Mouse (Mus musculus): ENCODE measurements at regions not wholly inside any gene's neighbourhood (a gene's known extent, or its start where the extent isn't known, plus 50 kb on each side); places are given as distances from the start of the nearest gene placed in this dataset.

- Histone ChIP-seq H3K27ac (peak overlapping the region; percentile 98), H3K4me3 (peak overlapping the region; percentile 83), H3K27me3 (peaks cover 13% of the 10 kb centered on the region), H3K9me3 (no peaks in the 10 kb centered on the region), H3K4me2 (replicated peaks) (peak overlapping the region; percentile 96), H3K9ac (peak overlapping the region; percentile 95), H3K36me3 (no peaks in the 10 kb centered on the region), H3K4me1 (peaks cover 28% of the 10 kb centered on the region)
- peak; percentile 81 for ATAC-seq (ENCODE audit: low FRiP score, low read depth)
- under 1% methylated on average over 53 of the region's 54 CpGs for WGBS
Observed at GRCm38 (mm10) chr13:54303071-54303924, 67.9 kb upstream of the Cplx2 start.

GRCm38 (mm10) chr13:54304251-54304650 lies 66.9 kb upstream of the Cplx2 start:
- 57% methylated on average over 5 of the region's 5 CpGs for WGBS
- Histone ChIP-seq H3K36me3 (no peaks in the 10 kb centered on the region), H3K9ac (peak overlapping the region; percentile 95; the same call in 1 of the 2 replicates), H3K9me3 (no peaks in the 10 kb centered on the region), H3K27me3 (peaks cover 9% of the 10 kb centered on the region), H3K4me2 (replicated peaks) (peak overlapping the region; percentile 96), H3K27ac (no peak overlapping the region), H3K4me3 (no peak overlapping the region), H3K4me1 (peaks cover 28% of the 10 kb centered on the region)
- no peak for ATAC-seq (ENCODE audit: low FRiP score, low read depth)

DNA sequence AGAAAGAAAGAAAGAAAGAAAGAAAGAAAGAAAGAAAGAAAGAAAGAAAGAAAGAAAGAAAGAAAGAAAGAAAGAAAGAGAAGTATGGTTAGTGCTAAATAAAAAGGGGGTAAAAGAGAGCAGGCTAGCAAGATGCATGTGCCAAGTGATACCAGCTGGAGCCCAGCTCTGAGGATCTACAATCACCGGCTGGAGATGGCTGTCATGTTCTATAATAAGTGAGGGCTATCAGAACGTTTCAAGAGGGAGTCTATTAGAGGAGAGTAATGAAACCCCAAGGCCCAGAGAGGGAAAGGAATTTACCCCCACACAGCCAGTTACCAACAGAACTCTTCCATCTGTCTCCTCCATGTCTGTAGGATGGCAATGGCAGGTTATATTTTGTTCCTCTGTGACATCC lies 62.6 kb upstream of the Cplx2 start:
- no peak overlapping the region for H3K27ac ChIP-seq
- H3K9ac ChIP-seq: no peak overlapping the region
- no peak overlapping the region for H3K4me3 ChIP-seq
- 29% methylated on average over 2 of the region's 2 CpGs for WGBS
- H3K4me2 ChIP-seq (replicated peaks): no peak overlapping the region
- H3K4me1 ChIP-seq: peaks cover 19% of the 10 kb centered on the region
- no peak for ATAC-seq (ENCODE audit: low FRiP score, low read depth)
- no peaks in the 10 kb centered on the region for H3K36me3 ChIP-seq
- H3K9me3 ChIP-seq: no peaks in the 10 kb centered on the region
- no peaks in the 10 kb centered on the region for H3K27me3 ChIP-seq

DNA sequence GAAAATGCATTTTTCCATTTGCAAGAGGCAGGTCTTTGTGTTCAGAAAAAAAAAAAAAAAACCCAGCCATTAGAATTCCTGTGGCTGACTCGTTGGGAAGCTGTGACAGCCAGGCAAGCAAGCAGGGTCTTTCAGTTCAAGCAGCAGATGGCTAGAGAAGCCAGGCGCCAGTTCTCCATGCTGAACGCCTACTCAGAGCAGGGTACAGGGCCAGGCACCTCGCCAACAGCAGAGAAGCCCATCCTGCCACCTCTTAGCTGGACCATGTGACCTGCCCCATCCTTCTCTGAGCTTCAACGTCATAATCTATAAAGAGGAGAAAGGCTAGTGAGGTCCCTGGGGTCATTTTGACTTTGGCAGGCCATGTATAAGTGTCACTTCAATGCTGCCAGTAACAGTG lies 61.8 kb upstream of the Cplx2 start:
- no peak overlapping the region for H3K4me2 ChIP-seq (replicated peaks)
- H3K36me3 ChIP-seq: no peaks in the 10 kb centered on the region
- H3K27me3 ChIP-seq: no peaks in the 10 kb centered on the region
- no peaks in the 10 kb centered on the region for H3K9me3 ChIP-seq
- WGBS: 42% methylated on average over 5 of the region's 5 CpGs
- H3K4me1 ChIP-seq: peaks cover 11% of the 10 kb centered on the region
- ATAC-seq (ENCODE audit: low FRiP score, low read depth): no peak
- H3K4me3 ChIP-seq: no peak overlapping the region
- H3K27ac ChIP-seq: no peak overlapping the region; the same call in 1 of the 2 replicates
- no peak overlapping the region for H3K9ac ChIP-seq

- ATAC-seq (ENCODE audit: low FRiP score, low read depth): no peak
- Histone ChIP-seq H3K9ac (no peak overlapping the region), H3K4me2 (replicated peaks) (no peak overlapping the region), H3K9me3 (no peaks in the 10 kb centered on the region), H3K27ac (no peak overlapping the region), H3K4me1 (peaks cover 9% of the 10 kb centered on the region), H3K27me3 (no peaks in the 10 kb centered on the region), H3K36me3 (no peaks in the 10 kb centered on the region), H3K4me3 (no peak overlapping the region)
- WGBS: 32% methylated on average over 4 of the region's 4 CpGs
Observed at GRCm38 (mm10) chr13:54310144-54310543, 61.0 kb upstream of the Cplx2 start.

DNA sequence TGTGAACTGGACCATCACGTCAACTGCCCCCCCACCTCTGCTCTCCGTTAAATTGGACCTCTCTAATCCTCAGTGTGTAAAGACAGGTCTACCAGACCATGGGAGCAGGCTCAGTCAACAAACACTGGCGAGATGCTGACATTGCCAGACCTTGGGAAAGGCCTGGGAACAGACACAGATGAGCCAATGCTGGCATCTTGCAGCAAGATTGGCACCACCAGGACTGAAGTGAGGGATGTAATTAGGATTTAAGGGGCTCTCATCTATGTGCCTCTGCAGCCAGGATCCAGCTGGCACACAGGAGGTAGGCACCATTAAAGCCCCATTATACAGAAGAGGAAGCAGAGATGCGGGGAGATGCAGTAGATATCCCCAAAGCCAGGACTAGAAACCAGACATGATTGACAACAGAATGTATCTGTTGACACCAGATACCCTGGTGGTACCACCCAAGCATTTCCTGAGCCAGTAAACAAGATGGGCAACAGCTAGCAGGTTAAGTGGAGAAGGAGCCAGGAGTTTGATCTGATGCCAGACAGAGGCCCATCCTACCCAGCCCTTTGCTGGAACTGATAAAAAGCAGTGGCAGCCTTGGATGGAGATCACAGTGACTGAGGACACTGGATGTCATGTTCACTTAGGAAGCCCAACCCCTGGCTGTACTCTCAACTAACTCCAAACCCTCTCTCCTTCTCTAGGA lies 59.7 kb upstream of the Cplx2 start:
- ATAC-seq (ENCODE audit: low FRiP score, low read depth): no peak
- no peak overlapping the region for H3K4me2 ChIP-seq (replicated peaks)
- H3K9ac ChIP-seq: no peak overlapping the region
- WGBS: 85% methylated on average over 4 of the region's 4 CpGs
- no peak overlapping the region for H3K27ac ChIP-seq
- no peaks in the 10 kb centered on the region for H3K36me3 ChIP-seq
- H3K27me3 ChIP-seq: no peaks in the 10 kb centered on the region
- H3K4me3 ChIP-seq: no peak overlapping the region
- peaks cover 9% of the 10 kb centered on the region for H3K4me1 ChIP-seq
- H3K9me3 ChIP-seq: no peaks in the 10 kb centered on the region

DNA sequence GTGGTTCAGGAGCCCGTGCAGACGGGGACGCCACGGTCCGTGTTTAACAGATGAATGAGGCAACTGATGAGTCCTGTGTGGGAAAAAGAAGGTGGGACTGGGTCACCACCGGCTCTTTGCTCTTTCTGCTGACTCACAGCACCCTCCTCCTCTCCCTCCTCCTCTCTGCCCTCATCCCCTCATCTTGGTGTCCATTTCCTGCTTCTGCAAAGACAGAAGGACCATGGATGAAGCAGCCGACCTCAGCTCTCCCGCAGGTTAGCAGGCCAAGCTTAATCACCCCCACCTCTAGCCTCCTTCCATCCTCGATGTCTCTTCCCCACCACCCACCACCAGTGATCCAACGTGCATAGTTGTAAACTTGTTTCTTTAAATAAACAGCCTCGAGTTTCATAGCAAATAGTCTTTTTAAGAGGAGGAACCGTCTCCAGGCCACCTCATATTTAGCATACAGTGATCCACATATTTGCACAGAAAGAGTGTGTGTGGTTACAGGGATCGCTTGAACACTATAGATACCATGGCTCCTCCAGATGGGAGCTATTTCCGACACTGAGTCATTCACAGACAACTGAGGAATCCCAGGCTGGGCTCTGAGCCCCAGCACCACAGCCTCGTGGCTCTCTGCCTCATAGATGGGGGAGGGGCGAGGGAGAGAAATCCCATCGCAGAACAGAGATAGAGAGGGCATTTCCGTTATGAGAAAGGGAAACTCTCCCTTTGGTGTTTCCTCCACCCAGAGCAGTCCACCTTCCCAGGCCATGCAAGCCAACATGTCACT lies 58.6 kb upstream of the Cplx2 start:
- Histone ChIP-seq H3K9ac (no peak overlapping the region), H3K4me3 (no peak overlapping the region), H3K9me3 (no peaks in the 10 kb centered on the region), H3K27me3 (no peaks in the 10 kb centered on the region), H3K4me1 (peaks cover 5% of the 10 kb centered on the region; the same call in 1 of the 2 replicates), H3K4me2 (replicated peaks) (no peak overlapping the region), H3K27ac (no peak overlapping the region), H3K36me3 (no peaks in the 10 kb centered on the region)
- whole genome bisulfite sequencing: 60% methylated on average over 18 of the region's 18 CpGs
- no peak for ATAC-seq (ENCODE audit: low FRiP score, low read depth)

- WGBS: 82% methylated on average over 3 of the region's 3 CpGs
Observed at GRCm38 (mm10) chr13:54315333-54315732, 55.8 kb upstream of the Cplx2 start.

GRCm38 (mm10) chr13:54316907-54317306 lies 54.2 kb upstream of the Cplx2 start:
- Histone ChIP-seq H3K9me3 (no peaks in the 10 kb centered on the region), H3K27ac (no peak overlapping the region), H3K9ac (no peak overlapping the region), H3K27me3 (no peaks in the 10 kb centered on the region), H3K4me2 (replicated peaks) (no peak overlapping the region), H3K36me3 (no peaks in the 10 kb centered on the region), H3K4me1 (no peaks in the 10 kb centered on the region), H3K4me3 (no peak overlapping the region)
- ATAC-seq (ENCODE audit: low FRiP score, low read depth): no peak
- 92% methylated on average over 6 of the region's 6 CpGs for WGBS

More at GRCm38 (mm10) chr13:54315333-54315732, 55.8 kb upstream of the Cplx2 start:
- H3K9ac ChIP-seq: no peak overlapping the region
- no peaks in the 10 kb centered on the region for H3K36me3 ChIP-seq
- no peak overlapping the region for H3K4me3 ChIP-seq
- no peaks in the 10 kb centered on the region for H3K4me1 ChIP-seq
- ATAC-seq (ENCODE audit: low FRiP score, low read depth): no peak
- no peak overlapping the region for H3K27ac ChIP-seq
- H3K9me3 ChIP-seq: no peaks in the 10 kb centered on the region
- H3K4me2 ChIP-seq (replicated peaks): no peak overlapping the region
- H3K27me3 ChIP-seq: no peaks in the 10 kb centered on the region

- H3K4me3 ChIP-seq: no peak overlapping the region
- H3K4me1 ChIP-seq: no peaks in the 10 kb centered on the region
- H3K9ac ChIP-seq: no peak overlapping the region
- no peaks in the 10 kb centered on the region for H3K27me3 ChIP-seq
- WGBS: 93% methylated on average over 4 of the region's 4 CpGs
- no peaks in the 10 kb centered on the region for H3K36me3 ChIP-seq
- ATAC-seq (ENCODE audit: low FRiP score, low read depth): no peak
- no peak overlapping the region for H3K4me2 ChIP-seq (replicated peaks)
- no peak overlapping the region for H3K27ac ChIP-seq
- H3K9me3 ChIP-seq: no peaks in the 10 kb centered on the region
Observed at GRCm38 (mm10) chr13:54318161-54318560, 53.0 kb upstream of the Cplx2 start.

DNA sequence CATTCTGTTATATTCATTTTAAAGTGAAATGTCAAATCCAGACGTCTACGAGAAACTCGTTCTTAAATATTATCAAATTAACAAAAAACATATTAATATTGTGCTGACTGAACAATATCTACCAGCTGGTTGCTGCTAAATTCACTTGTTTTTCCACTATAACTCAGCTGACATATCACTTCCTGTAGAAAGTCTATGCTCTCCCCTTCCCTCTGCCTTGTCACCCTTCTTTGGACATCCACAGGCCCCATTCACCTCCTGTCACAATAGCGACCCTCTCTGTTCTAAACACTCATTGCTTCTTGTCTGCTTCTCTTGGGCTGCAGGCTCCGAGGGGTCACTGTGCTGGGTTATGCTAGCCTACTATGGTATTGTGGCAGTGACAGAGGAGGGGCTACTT lies 52.5 kb upstream of the Cplx2 start:
- 86% methylated on average over 5 of the region's 5 CpGs for WGBS
- no peak overlapping the region for H3K9ac ChIP-seq
- ATAC-seq (ENCODE audit: low FRiP score, low read depth): no peak

DNA sequence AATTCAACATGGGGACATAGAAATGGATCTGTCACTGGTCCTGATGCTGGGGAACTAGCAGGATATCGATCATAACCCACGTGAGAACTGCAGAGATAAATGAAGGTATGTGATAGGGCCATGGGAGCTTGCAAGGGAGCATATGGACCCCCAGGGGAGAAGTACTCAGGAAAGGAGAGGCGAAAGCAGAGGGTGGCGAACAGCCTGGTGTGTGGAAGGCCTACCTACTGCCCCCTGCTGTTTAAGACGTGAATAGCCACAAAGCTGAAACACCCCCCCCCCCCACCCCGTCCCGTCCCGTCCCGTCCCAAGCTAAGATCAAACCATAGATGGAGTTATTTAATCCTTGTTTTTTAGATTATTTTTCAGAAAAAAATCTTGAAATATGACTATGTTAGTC lies 50.9 kb upstream of the Cplx2 start:
- Histone ChIP-seq H3K4me2 (replicated peaks) (no peak overlapping the region), H3K9ac (no peak overlapping the region), H3K27me3 (no peaks in the 10 kb centered on the region), H3K4me3 (no peak overlapping the region), H3K9me3 (no peaks in the 10 kb centered on the region), H3K36me3 (no peaks in the 10 kb centered on the region), H3K27ac (no peak overlapping the region), H3K4me1 (no peaks in the 10 kb centered on the region)
- WGBS: 56% methylated on average over 9 of the region's 9 CpGs
- no peak for ATAC-seq (ENCODE audit: low FRiP score, low read depth)

More for the DNA sequence above, 52.5 kb upstream of the Cplx2 start:
- Histone ChIP-seq H3K27ac (no peak overlapping the region), H3K4me3 (no peak overlapping the region), H3K36me3 (no peaks in the 10 kb centered on the region), H3K4me1 (no peaks in the 10 kb centered on the region), H3K9me3 (no peaks in the 10 kb centered on the region), H3K27me3 (no peaks in the 10 kb centered on the region), H3K4me2 (replicated peaks) (no peak overlapping the region)

Measured in limb, embryonic 13.5 days (tissue).